ENCODE assay signal across 15 mouse cellular contexts in the genomic region with DNA sequence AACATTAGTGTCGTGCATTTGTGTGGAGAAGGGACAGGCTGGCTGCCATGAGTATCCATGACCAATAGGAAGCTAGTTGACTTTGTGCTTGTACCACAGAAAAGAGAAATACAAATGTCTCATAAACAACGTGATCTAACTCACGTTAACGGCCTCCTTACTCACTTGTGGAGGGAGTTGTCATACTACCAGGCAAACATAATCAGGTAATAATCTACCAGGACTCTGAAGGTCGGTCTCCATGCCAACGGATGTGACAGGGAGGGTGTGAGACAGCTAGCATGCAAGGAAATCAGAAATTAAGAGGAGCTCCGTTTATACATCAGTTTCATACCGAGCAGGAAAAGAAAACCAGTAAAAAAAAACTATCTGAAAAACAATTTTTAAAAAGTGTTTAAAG. TPM values are rescaled to one million over a fixed set of nuclear protein-coding genes. Genes with fewer than 3 reads are reported as not detected.
"Had no signal": no experiment of that assay in that cellular context is flagged by ENCODE, and none has a peak within 500 bp of the region (broad histone marks: within the 10 kb centered on the region; RNA-seq: fewer than 3 reads in every experiment).

No protein-coding gene starts in this region.

- H3K9ac ChIP-seq: liver, embryonic 13.5 days; midbrain, embryonic 12.5 days; midbrain, embryonic 15.5 days; neural tube, embryonic 12.5 days; neural tube, embryonic 15.5 days had no signal

- H3K9me3 ChIP-seq: liver, embryonic 13.5 days; midbrain, embryonic 12.5 days; midbrain, embryonic 15.5 days; neural tube, embryonic 12.5 days; neural tube, embryonic 15.5 days had no signal

- DNase-seq: kidney, adult 8-10 months; kidney, postnatal 25 days; liver, embryonic 13.5 days; lung, adult 2 months; lung, postnatal 14 days; lung, postnatal 4 days; retina, postnatal 1 day; right cerebral cortex, postnatal 25 days; thymus, adult 18-20 months had no signal

- H3K4me2 ChIP-seq: liver, embryonic 13.5 days; midbrain, embryonic 12.5 days; midbrain, embryonic 15.5 days; neural tube, embryonic 12.5 days; neural tube, embryonic 15.5 days had no signal

- H3K4me3 ChIP-seq: liver, embryonic 13.5 days; midbrain, embryonic 12.5 days; midbrain, embryonic 15.5 days; neural tube, embryonic 12.5 days; neural tube, embryonic 15.5 days had no signal

- H3K27ac ChIP-seq: hindbrain, postnatal 0 days; liver, embryonic 13.5 days; midbrain, embryonic 12.5 days; midbrain, embryonic 15.5 days; neural tube, embryonic 12.5 days; neural tube, embryonic 15.5 days had no signal

- H3K4me1 ChIP-seq: liver, embryonic 13.5 days had no signal

- H3K36me3 ChIP-seq: liver, embryonic 13.5 days; midbrain, embryonic 12.5 days; midbrain, embryonic 15.5 days; neural tube, embryonic 12.5 days; neural tube, embryonic 15.5 days had no signal

- H3K27me3 ChIP-seq: midbrain, embryonic 15.5 days; neural tube, embryonic 15.5 days had no signal

- ATAC-seq: hindbrain, postnatal 0 days; inflammation-experienced regulatory T-cells, adult 6 months; midbrain, embryonic 15.5 days had no signal

RNA-seq across cellular contexts. Expression of a gene that starts 6.3 kb away (rescaled TPM):
- polyA plus RNA-seq: inflammation-experienced regulatory T-cells, adult 6 months had no signal
